Mouse (Mus musculus) limb, embryonic 14.5 days (tissue): ENCODE data around the gene Klhl41. TPM values are rescaled to one million over a fixed set of nuclear protein-coding genes. Genes with fewer than 3 reads are reported as not detected.

ENCODE experiments used
- ATAC-seq: fragments of 200-750 bp; cut with Nextera tagmentation; 2 replicates; pipeline ENCODE4 v1.8.0; 2017; ENCODE audit warnings: low read depth, moderate number of reproducible peaks, moderate TSS enrichment; ENCODE audit not compliant: low FRiP score
- DNase-seq: peaks from one replicate; pipeline ENCODE4 v3.0.0-alpha.2; 2015; ENCODE audit warnings: low spot score
- H3K27ac ChIP-seq: fragments of 300-500 bp; sonication (generic); replicated peaks from 2 replicates; pipeline ENCODE4 v1.5.1; 2014; ENCODE audit warnings: low read depth, mild to moderate bottlenecking, low read length, moderate library complexity, mixed read lengths
- H3K27me3 ChIP-seq: fragments of 300-500 bp; sonication (generic); 2 replicates; pipeline ENCODE4 v1.6.1; 2014; ENCODE audit warnings: low read length, mixed read lengths; ENCODE audit not compliant: control insufficient read depth, insufficient read depth
- H3K36me3 ChIP-seq: fragments of 300-500 bp; sonication (generic); 2 replicates; pipeline ENCODE4 v1.6.1; 2014; ENCODE audit warnings: mild to moderate bottlenecking, low read length, moderate library complexity, mixed read lengths; ENCODE audit not compliant: control insufficient read depth, insufficient read depth
- H3K4me1 ChIP-seq: fragments of 300-500 bp; sonication (generic); 2 replicates; pipeline ENCODE4 v1.6.1; 2014; ENCODE audit warnings: antibody characterized with exemption, low read length, mixed read lengths; ENCODE audit not compliant: control insufficient read depth, insufficient read depth
- H3K4me2 ChIP-seq: fragments of 300-500 bp; sonication (generic); replicated peaks from 2 replicates; pipeline ENCODE4 v1.6.1; 2014; ENCODE audit warnings: low read depth, mild to moderate bottlenecking, low read length, moderate library complexity; ENCODE audit not compliant: severe bottlenecking
- H3K4me3 ChIP-seq: fragments of 300-500 bp; sonication (generic); replicated peaks from 2 replicates; pipeline ENCODE4 v1.5.1; 2014; ENCODE audit warnings: low read length
- H3K9ac ChIP-seq: fragments of 300-500 bp; sonication (generic); 2 replicates; pipeline ENCODE4 v1.6.1; 2014; ENCODE audit warnings: mild to moderate bottlenecking, low read depth, low read length, moderate library complexity; ENCODE audit not compliant: severe bottlenecking
- H3K9me3 ChIP-seq: fragments of 300-500 bp; sonication (generic); 2 replicates; pipeline ENCODE4 v1.6.1; 2016; ENCODE audit warnings: low read length; ENCODE audit not compliant: control insufficient read depth
- POLR2A ChIP-seq: fragments of 200-500 bp; IDR thresholded peaks from 2 replicates; pipeline ENCODE4 v1.8.0; 2012; ENCODE audit warnings: inconsistent platforms, mild to moderate bottlenecking, moderate library complexity, borderline replicate concordance; ENCODE audit not compliant: insufficient read depth, insufficient read length; ENCODE audit errors: extremely low read depth
- WGBS: fragments of 180-500 bp; shearing (Covaris S2); extraction: QIAGEN DNeasy Blood & Tissue Kit; methylation state at CpG from one replicate; pipeline ENCODE4 v1.1.7; 2014; 5-methylcytosine and 5-hydroxymethylcytosine counted together
- polyA plus RNA-seq, 2 experiments: library from polyadenylated mRNA; depleted of rRNA in 1 of 2; stranded (reverse) in 1 of 2; unstranded in 1 of 2; fragments of >200 nt; fragmentation: Nextera tagmentation in 1 of 2; extraction: Ambion mirVana in 1 of 2; gene quantifications; 2 replicates each; pipeline versions ENCODE4 v1.2.1 to v1.2.3; 2012 to 2014

Klhl41 gene
- polyA plus RNA-seq, 2 experiments, result 16.7 to 23.2 TPM

DNA sequence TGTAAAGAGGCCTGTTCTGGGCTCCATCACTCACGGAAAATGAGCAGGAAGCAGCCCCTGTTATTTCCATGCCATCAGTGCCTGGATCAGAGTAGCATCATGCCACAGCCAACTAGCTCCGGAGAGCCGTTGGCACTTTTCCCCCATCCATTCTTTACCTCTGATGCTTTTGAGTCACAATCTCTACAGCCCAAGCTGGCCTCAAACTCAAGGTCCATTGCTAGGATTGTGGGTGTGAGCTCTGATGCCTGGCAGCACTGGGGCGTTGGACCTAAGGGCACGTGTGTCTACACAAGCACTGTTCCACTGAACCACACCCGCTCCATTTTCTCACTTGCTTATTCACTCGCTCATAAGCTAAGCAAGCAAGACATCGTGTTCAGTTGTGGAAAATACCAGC is 30.5 kb downstream of the Klhl41 start:
- DNase-seq (no peak), ATAC-seq (no peak)
- H3K36me3 ChIP-seq, result peaks cover 33% of the 10 kb centered on the region
- 93% methylated on average over 8 of the region's 8 CpGs for WGBS
- no peaks in the 10 kb centered on the region for H3K4me1 ChIP-seq
- H3K27me3 ChIP-seq, result no peaks in the 10 kb centered on the region
- H3K4me2 ChIP-seq, result no peak overlapping the region
- H3K4me3 ChIP-seq, result no peak overlapping the region
- H3K9me3 ChIP-seq, result no peaks in the 10 kb centered on the region
- H3K27ac ChIP-seq, result no peak overlapping the region
- TF ChIP-seq POLR2A, result no peak
- H3K9ac ChIP-seq, result no peak overlapping the region

DNA sequence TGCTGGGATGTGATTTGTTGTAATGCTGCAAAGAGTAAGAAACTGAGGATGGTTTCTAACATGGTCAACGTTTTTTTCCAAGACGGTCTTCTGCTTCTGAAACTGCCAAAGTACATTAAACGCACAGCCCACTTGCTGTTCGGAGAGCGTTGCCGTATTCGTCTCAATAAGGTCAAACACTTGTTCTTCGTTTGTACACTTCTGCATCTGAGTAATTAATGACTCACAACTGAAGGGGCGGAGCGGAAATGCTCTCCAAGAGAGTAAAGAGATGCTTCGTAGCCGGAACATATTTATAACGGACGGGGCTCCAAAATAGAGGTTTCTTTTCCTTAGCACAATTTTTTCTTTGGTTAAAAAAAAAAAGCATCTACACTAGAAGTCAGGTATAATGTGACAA is 42.3 kb downstream of the Klhl41 start:
- TF ChIP-seq POLR2A, result no peak
- no peak for ATAC-seq
- no peak overlapping the region for H3K4me3 ChIP-seq
- 88% methylated on average over 14 of the region's 14 CpGs for WGBS
- no peak overlapping the region for H3K4me2 ChIP-seq
- no peaks in the 10 kb centered on the region for H3K27me3 ChIP-seq
- no peaks in the 10 kb centered on the region for H3K4me1 ChIP-seq
- no peak for DNase-seq
- H3K9me3 ChIP-seq, result no peaks in the 10 kb centered on the region
- H3K36me3 ChIP-seq, result peaks cover 6% of the 10 kb centered on the region
- no peak overlapping the region for H3K9ac ChIP-seq
- no peak overlapping the region for H3K27ac ChIP-seq

DNA sequence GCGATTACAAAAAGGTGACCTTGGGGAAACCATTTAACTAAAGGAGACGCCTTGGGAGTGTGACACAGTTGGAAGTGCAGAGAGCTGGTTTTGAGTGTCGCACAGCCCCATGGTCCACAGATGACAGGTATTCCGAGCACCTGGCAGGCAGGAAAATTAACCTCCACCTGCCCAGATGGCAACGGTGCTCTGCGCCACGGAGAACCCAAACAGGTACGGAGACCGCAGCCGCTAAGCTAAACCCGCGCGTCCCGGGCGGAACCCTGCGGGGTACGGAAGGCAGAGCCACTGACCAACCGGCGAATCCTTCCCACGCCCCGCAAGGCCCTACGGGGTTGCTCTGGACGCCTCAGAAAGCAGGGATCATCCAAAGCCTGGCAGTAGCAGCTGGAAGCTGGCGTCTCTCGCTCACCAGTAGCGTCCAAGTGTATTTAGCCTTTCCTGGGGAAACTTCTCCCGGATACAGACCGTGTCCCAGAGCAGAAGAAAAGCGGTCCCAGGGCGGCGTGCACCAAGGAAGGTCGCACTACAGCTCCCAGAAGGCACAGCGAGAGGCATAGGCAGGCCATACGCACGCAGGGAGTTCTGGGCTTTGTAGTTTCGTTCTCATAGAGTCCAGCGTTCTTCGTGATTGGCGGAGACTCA is 43.2 kb downstream of the Klhl41 start, which contains the start of gene Fastkd1:
Fastkd1 (minus strand) TSS at position 536 of the 645 bp plus-strand sequence.
- peak; percentile 94 for DNase-seq
- H3K27ac ChIP-seq, result no peak within 1 kb of the TSS

DNA sequence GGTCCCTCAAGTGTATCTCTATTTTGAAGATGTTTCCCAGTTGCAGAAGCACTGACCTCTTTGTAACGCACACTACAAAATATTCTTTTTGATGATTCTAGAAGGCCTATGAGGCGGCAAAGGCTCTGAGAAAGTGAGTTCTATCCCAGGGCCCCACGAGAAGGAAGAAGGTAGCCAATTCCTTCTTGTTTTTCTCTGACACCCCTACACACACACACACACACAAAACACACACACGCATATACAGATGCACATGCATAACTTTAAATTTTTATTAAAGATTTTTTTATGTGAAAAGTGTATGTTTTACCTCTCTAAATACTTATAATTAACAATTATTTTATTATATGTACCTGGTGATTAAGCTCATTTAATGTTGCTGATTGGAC is 43.7 kb downstream of the Klhl41 start:
- 41% methylated on average over 4 of the region's 4 CpGs for WGBS
- Histone ChIP-seq H3K27ac (no peak overlapping the region), H3K4me3 (peak overlapping the region; percentile 80), H3K9me3 (no peaks in the 10 kb centered on the region), H3K9ac (no peak overlapping the region; the same call in 1 of the 2 replicates), H3K4me1 (no peaks in the 10 kb centered on the region), H3K4me2 (peak overlapping the region; percentile 61), H3K27me3 (no peaks in the 10 kb centered on the region), H3K36me3 (0 out of 2 replicates have a peak, but pooled peaks cover 3% of the 10 kb centered on the region)
- ATAC-seq (peak; percentile 38; the same call in 1 of the 2 replicates), DNase-seq (no peak)
- no peak for TF ChIP-seq POLR2A

More for the DNA sequence above, 43.2 kb downstream of the Klhl41 start, which contains the start of gene Fastkd1:
- Histone ChIP-seq H3K4me2 (peak within 1 kb of the TSS; percentile 61), H3K4me3 (peak within 1 kb of the TSS; percentile 80), H3K9me3 (no peaks in the 10 kb centered on the region), H3K9ac (peak within 1 kb of the TSS; percentile 78), H3K36me3 (0 out of 2 replicates have a peak, but pooled peaks cover 3% of the 10 kb centered on the region), H3K4me1 (no peaks in the 10 kb centered on the region), H3K27me3 (no peaks in the 10 kb centered on the region)
- peak; percentile 98 for ATAC-seq
- no peak for TF ChIP-seq POLR2A
- 1% methylated on average over 39 of the region's 39 CpGs for WGBS

DNA sequence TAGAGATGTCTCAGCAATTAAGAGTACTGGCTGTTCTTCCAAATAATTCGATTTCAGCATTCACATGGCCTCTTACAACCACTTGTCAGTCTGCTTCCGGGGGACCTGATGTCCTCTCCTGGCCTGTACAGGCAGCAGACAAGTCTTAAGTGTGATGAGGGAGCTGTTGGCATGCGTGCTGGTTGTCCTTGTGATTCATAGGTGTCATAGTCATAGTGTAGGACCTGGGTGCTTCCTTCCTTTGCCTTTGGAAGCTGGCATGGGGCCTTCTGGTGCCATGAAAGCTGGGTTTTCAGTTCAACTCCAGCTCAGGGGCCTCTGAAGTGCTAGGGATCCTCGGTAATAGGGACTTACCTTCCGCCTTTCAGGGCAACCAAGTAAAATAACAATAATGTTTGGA is 44.2 kb downstream of the Klhl41 start:
- 81% methylated on average over 5 of the region's 5 CpGs for WGBS
- no peak for DNase-seq
- ATAC-seq, result no peak
- Histone ChIP-seq H3K36me3 (0 out of 2 replicates have a peak, but pooled peaks cover 3% of the 10 kb centered on the region), H3K27me3 (no peaks in the 10 kb centered on the region), H3K27ac (no peak overlapping the region), H3K4me3 (no peak overlapping the region), H3K4me2 (no peak overlapping the region), H3K9me3 (no peaks in the 10 kb centered on the region), H3K9ac (no peak overlapping the region), H3K4me1 (no peaks in the 10 kb centered on the region)
- TF ChIP-seq POLR2A, result no peak
